Mouse (Mus musculus): ENCODE data around the gene Fsip1.
A peak's percentile ranks its signal among the peaks of the same experiment; 100 is the strongest.

The Fsip1 gene

DNA sequence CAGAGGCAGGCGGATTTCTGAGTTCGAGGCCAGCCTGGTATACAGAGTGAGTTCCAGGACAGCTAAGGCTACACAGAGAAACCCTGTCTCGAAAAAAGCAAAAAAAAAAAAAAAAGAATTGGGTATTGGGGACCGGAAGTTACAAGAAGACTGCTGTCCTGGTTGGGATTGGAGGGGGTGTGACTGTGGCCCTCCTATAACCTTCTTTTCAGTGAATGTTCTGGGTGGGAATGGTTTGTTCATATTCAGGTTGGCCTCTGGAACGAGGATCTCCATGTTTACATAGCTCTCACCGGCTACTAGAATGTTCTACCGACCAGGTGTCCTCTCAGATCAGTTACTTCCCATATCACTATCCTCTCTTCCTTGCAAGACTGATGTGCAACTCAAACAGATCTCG lies 328 bp upstream of the Fsip1 start:
- no peak for DNase-seq (ENCODE audit: low spot score in 2 of 2)

DNA sequence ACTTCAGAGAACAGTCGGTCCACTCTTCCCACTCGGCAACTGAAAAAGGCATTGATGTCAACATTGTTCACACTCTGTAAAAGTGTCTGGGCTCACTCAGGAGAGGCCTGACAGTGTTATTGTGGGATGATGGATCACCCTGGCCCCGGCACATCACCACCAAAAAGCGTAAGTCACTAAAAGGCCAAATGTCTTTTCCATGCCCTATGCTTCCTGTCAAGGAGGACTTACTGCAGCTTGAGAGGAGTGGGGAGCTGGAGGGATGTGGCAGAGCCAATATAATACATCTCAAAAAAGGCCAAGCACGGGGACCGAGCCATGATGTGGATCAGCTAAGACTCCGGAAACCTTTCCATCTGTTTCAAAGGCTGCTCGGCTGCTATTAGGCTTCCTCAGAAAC lies 2.2 kb downstream of the Fsip1 start:
- DNase-seq (ENCODE audit: low spot score in 2 of 2): no peak

DNA sequence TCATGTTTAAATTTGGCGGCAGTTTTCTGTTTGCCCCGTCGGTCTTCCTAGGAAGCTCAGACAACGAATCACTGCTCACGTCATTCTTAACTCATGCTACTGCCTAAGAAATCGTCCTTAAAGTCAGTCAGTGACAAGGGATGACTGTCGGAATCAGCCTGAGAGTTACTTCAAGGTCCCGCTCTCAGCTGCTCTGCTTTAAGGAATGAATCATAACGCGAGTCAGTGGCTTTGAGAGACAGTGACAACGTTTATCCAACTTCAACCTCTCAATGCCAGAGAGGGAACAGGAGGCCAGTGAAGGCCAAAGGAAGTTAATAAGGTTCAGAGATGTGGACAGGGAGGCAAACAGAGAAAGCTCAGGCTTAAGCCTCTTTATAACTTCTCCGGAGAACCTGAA lies 7.8 kb downstream of the Fsip1 start:
- no peak for DNase-seq (ENCODE audit: low spot score in 2 of 2)

DNA sequence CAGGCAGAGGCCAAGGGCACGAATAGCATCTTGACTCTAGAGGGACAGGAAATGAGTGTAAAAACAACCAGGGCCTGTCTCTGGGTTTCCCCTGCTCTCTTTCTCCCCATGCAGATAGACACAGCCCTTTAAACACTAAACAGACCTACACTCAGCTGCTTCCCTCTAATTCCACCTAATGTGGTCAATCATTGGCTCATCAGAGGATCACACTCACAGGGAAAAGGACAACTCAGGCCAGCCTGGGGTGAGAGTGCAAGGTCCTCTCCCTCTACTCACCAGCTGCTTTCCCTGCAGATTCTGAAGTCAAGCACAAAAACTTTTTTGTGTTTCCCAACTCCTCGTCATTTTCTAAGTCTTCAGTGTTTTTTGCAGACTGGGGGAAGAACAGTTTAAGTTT lies 8.8 kb downstream of the Fsip1 start:
- no peak for DNase-seq (ENCODE audit: low spot score in 2 of 2)

DNA sequence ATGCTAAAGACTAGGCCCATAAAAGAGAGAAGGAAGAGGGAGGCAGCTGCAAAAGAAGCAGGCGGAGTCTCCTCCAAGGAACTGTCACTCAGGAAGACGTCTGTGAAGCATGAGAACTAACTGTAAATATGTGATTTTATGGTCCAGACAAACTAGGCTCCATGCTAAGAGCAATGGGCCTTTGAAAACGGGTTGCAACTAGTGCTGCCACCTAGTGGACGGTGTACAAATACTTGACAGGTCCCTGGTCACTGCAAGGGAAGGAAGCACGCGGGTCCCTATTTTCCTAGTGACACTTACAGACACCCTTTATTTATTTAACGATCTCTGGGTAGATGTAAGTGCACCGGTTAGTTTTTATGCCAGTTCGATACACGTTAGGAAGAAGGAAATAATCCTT lies 10.9 kb downstream of the Fsip1 start:
- DNase-seq (ENCODE audit: low spot score in 2 of 2): peak; percentile 78 to 86

DNA sequence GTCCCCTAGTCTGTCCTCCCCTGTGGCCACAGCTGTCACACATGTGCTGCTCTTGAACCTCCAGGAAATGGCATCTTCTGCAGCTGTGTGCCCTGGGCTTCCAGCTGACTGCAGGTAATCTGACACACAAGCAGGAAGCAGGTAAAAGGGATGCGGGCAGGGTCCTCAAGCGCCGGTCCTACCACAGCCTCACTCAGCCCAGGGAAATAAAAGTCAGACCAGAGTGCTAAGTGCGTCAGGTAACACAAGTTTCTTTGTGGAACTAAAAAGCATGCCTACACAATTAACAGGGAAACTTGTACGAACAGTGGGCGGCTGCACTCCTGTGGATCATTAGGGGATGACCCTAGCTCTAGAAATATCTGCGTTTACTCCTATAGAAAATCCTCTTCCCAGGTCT lies 20.6 kb downstream of the Fsip1 start:
- DNase-seq (ENCODE audit: low spot score in 2 of 2): no peak

DNA sequence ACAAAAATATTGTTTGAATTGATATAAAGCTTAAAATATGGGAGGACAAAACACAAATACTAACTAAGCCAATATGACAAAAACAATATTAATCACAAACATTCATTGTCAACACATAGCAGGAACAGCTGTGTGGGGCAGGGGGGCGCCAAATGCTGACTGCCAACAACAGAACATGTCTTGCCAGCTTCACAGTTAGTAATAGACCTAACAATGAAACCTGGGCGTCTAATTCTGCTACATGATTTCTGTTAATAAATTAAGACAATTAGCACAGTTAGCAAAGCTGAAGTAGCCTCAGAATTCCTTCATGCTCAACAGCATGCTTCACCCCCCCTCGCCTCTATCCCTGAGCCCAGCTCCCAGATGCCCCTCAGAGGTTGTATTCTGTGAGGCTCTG lies 21.2 kb downstream of the Fsip1 start:
- no peak for DNase-seq (ENCODE audit: low spot score in 2 of 2)

DNA sequence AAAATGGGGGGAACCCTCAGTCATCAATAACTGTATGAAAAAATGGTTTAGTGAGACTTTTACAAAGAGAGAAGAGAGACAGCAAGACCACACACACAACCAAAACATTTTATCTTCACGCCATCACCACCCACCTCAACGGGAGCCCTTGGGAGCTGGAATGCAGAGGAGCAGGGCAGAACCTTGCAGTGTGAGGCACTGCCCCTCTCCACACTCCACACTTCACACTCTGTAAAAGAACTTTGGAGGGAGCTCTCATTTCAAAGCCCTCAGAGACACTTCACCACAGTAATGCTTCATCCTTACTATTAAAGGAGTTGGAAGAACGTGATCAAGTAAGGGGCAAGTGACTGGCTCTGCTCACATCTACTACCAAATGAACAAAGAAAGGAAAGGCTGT lies 26.2 kb downstream of the Fsip1 start:
- DNase-seq (ENCODE audit: low spot score in 2 of 2): no peak

DNA sequence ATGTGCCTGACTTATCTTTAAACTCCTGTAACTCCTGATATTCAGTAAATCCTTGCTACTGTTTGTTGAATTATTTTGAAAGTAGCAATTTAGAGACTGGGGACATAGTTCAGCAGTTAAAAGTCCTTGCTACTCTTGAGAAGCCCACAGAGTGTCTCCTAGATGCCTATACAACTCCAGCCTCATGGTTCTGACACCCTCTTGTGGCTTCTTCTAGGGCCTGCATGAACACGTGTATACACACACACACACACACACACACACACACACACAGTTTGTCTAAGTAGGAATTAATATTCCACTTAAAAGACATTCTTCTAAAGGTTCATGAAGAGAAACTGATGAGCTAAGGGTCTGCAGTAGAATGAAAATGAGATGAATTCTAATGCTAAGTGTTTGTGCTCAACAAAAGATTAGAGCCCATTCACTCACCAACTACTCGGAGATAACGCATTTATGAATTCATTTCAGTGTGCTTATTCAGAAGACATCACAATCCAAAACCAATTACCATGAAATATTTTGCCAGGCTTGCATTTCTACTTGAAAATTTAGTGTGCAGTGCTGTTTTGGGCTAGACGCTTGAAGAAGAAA lies 28.2 kb downstream of the Fsip1 start:
- DNase-seq (ENCODE audit: low spot score in 2 of 2): no peak

DNA sequence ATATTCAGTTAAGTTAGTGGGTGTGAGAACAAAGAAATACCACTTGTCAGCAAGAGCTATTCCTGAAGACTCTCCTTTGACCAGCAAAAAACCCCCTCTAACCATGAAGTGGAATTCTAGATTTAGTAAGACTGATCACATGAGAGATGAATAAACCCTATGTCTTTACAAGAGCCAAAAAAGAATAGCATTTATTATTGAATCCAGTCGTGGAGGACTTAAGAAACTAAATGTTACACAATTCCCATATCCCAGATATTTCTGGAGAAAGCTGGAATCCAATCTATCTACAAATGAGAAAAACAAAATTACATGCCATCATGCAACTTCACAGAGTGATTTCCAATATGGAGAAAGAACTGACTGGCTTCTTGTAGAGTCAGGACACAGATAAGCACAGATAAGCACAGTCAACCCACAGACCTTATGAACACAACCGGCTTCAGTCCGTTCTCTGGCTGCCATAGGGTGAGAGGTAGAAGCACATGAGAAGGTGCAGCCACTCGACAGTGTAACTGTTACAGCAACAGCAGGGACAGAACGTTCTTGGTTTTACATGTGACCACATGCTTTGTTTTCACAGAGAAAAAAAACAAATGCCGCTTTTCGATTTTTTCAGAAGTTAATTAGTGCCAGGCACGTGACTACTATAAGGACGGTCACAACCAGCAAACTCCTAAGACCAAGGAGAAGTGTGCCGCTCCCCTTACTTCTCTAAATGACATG lies 31.3 kb downstream of the Fsip1 start:
- no peak for DNase-seq (ENCODE audit: low spot score in 2 of 2)

DNA sequence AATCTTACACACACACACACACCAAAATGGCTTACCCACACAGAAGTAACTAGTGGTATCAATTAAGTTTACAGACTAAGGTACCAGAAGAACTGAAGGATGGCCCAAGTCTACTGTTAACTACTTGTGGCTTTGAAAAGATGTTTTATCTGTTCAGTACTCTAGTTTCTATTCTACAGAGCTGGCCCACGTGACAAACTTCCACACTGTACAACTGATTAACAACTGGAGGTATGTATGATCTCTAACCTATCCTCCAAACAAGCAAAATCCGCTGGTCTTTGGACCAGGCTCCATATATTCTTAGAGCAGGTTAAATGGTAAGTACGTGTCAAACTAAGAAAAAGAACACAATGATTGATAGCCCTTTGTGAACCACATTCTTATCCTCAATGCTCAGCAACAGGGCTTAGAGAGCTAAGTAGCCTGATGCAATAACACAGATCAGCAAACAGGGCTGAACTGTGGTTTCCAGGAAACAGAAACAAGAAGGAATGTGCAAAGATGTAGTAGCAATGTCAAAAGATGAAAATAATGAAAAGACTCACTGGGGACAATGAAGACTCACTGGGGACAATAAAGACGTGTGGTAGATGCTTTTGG lies 38.7 kb downstream of the Fsip1 start:
- no peak for DNase-seq (ENCODE audit: low spot score in 2 of 2)

DNA sequence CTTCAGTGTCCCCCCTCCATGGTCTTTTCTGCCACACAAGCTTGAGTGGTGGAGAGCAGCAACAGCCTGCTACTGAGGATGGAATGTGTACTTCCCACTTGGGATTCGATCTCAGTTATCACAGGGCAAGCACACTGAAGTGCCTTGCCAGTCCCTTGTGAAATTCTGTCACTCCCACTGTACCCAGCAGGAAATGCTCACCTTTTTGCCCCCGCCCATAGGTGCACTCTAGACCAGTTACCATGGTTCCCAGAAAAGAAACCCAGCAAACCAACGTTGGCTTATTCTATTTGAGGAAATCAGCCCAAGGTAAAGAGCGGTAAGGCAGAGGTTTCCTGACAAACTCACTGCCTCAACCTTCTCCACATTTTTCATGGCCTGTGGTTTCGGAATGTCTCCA lies 47.1 kb downstream of the Fsip1 start:
- no peak for DNase-seq (ENCODE audit: low spot score in 2 of 2)

DNA sequence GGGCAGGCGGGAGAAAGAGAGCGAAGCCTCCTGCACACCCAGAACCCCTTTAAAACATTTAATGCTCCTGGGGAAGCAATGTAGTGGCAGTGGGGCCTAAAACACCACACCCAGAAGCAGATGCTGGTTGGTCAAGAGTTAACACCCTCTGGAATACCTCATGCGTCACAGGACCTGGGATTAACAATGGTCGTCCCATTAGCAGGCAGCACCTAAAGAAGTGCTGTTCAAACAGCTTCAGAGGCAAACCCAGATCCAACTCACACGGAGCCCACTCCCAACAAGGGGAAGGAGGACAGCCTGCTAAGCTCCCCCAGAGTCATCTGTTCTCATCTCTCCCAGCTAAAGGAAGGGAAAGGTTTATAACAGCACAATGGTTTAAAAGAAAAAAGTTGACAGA lies 48.1 kb downstream of the Fsip1 start:
- no peak for DNase-seq (ENCODE audit: low spot score in 2 of 2)

DNA sequence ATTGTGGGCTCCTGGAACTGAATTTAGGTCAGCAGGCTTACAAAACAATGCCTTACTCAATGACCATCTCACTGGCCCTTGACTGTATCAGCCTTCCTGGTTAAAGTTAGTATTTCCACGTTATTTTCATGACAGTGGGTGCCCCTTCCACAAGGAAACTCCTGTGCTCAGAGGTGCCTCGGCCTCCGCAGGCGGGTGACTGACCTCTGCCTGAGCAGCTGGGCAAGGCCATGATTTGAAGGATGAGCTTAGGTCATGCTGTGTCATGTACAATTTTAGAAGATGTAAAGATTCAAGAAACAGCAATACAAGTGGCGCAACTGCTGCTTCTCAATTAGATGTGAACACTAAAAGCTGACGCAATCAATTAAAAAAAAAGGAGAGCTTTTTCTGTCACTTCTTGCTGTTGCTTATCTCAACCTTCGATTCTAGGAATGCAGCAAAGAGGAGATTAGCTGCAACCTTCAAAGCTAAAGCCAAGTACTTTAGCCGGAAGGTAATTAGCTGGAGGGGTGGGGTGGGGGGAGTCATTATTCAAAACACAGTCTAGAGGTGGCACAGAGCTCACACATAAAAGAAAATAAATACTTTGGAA lies 50.7 kb downstream of the Fsip1 start:
- no peak for DNase-seq (ENCODE audit: low spot score in 2 of 2)

DNA sequence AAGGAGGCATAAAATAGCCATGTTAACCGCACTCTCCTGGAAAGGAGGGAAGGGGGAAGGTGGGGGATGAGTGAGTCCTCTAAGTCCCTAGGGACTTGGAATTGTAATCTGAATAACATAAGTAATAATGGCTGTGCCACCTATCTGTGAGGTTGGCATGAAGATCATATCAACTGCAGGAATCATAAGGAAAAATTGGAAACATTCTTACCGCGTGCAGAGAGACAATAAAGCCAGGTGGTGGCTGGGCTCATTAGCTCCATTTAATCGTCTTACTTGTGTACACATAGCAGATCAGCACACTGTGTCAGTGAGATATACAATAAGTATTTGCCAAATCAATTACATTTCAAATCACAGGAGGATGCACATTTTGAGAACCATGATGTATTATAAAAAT lies 52.1 kb downstream of the Fsip1 start:
- DNase-seq (ENCODE audit: low spot score in 2 of 2): no peak

DNA sequence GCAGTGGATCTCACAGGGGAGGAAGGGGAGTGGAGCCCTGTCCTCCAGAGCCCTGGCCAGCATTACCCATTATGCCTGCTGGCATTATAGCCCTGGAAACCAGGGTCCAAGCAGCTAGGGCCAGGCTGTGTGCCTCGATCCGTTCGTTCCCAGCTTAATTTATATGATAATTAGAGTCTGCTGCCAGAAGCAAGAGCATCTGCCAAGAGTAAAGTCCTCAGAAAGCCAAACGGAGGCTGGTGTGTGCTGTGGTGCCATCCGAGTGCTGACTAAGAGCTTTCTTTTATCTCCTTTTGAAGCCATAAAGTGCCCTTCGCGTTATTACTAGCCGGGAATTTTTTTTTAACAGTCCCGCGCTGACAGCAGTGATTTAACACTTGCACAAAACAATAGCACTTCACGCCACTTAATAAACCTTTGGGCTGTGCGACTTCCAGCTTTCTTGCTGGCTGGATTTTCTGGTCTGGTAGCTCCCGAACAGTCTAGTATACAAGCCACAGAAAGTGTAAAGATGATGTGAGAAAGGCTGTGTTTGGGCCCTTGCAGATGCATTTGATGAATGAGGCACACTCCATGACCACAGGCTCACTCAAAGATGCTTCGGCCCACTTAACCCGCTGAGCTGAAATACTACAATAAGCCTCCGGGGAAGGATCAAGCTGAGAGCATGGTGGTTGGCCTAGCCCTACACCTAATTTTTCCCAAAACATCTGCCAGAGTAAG lies 52.9 kb downstream of the Fsip1 start:
- peak; percentile 27 to 68 for DNase-seq (ENCODE audit: low spot score in 2 of 2)

DNA sequence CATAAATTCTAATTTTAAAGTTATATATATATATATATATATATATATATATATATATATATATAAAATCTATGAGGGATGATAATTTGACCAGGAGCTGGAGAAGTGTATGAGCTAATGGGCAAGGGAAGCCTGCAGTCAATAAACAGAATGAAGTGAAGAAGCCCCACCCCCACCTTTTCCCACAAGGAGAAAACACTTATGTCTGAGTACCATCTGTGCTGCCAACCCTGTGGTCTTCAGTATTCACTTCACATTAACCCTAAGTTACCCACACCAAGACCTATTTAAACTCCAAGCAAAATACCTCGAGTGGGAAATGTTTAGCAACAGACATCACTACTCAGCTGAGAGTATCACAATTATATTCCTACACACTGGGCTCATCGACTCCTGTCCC lies 53.8 kb downstream of the Fsip1 start:
- no peak for DNase-seq (ENCODE audit: low spot score in 2 of 2)

DNA sequence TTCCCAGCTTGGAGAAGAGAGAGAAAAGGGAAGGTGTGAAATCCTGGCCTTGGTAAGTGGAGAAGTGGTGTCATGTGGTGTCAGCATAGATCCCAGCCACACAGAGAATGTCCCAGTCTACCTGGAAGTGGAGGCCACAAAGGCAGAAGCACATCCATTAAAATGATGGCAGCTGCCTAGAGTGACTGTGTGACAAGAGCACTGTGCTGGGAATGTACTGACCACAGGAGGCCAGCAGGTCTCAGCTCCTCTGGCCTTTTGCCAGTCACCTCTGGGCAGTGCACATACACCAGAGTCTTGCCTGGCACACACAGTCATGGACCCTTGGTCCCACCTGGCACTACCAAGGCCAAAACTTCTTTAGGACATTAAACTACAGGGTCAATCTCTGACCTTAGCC lies 54.8 kb downstream of the Fsip1 start:
- DNase-seq (ENCODE audit: low spot score in 2 of 2): no peak

DNA sequence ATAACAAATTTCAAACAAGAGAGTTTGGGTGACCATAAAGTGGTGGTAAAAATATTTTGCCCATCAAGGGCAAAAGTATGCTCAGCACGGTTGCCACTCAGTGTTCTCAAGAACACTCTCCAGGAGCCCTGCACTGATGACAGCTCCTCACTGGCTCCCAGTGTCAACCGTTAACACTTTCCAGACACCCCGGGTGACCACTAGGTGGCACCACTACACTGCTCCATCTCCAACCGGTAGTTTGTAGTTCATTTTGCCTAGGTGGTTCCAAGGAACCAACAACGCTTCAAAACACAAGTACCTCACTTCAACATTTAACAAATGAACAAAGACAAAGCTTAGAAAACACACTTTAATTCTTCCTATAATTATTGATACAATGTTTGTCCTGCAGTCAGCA lies 56.9 kb downstream of the Fsip1 start:
- DNase-seq (ENCODE audit: low spot score in 2 of 2): peak; percentile 82 to 84

DNA sequence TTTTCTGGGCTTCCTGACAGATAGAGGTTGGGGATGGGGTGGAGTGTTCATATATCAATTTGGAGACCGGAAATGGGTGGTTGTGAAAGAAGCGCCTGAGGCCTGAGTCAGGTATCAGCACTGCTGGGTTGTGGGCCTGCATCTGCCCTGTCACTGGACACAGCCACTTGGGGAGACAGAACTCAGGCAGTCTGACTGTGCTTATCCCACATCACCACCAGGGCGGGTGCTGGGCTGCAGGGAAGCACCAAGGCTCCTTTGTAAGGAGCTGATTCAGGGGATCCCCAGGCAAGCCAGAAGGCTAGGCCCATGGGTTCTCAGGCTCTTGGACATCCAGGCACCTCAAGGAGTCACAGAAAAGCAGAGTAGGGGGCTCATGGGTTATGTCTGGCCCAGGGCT lies 59.8 kb downstream of the Fsip1 start:
- DNase-seq (ENCODE audit: low spot score in 2 of 2): no peak

DNA sequence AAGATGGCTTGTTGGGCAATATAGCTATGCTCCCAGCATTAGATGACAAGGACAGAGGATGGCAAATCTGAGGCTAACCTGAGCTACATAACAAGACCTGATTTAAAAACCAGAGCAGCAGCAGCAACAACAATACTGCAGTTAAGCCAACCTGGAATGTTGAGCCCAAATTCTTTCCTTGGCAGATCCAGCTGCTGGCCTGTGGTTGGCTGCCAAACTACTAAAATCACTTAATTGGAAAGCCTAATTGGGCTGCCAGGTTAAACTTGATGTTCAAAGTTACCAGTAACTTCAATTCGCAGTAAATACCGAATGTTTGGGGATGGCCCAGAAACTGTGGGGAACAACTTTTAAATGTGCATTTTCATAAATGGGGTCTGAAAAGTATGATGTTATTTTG lies 74.6 kb downstream of the Fsip1 start:
- no peak for DNase-seq (ENCODE audit: low spot score in 2 of 2)

DNA sequence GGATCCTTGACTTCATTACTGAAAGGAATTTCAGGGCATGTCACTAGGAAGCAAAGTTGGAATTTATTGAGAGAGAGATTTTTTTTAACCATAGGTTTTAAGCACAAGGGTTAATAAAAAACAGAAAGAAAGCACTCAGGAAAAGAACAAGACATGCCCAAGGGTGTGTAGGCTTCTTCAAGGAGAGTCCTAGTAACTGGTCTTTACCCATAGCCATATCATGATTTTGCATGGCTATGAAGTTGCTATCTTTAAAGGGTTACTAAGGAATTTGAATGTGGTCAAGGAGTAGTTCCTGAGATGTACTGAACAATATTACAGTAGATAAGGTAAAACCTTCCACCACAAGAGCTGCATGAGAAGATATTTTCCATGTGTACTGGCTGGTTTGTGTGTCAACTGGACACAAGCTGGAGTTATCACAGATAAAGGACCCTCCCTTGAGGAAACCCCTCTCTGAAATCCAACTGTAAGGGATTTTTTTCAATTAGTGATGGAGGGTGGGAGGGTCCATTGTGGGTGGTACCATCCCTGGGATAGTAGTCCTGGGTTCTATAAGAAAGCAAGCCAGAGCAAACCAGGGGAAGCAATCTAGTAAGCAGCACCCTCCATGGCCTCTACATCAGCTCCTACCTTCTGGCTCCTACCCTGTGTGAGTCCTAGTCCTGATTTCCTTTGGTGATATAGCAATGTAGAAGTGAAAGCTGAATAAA lies 76.7 kb downstream of the Fsip1 start:
- DNase-seq (ENCODE audit: low spot score in 2 of 2): no peak

Measured in right cerebral cortex, adult 2 months (tissue).